Mouse (Mus musculus) thymus, adult 2 months (tissue): Measurements from ENCODE around the gene Txnrd3.

ENCODE experiments used
- CTCF ChIP-seq: fragments of 200-500 bp; IDR thresholded peaks from 2 replicates; pipeline ENCODE4 v1.5.1; 2012; ENCODE audit warnings: mild to moderate bottlenecking, control low read depth, low read length, moderate library complexity, borderline replicate concordance; ENCODE audit not compliant: control insufficient read depth, poor library complexity, insufficient read depth; ENCODE audit errors: extremely low read depth
- POLR2A ChIP-seq: fragments of 200-500 bp; IDR thresholded peaks from 2 replicates; pipeline ENCODE4 v1.6.1; 2012; ENCODE audit warnings: mild to moderate bottlenecking, low read length, control low read depth, moderate library complexity; ENCODE audit not compliant: control insufficient read depth, poor library complexity, insufficient read depth; ENCODE audit errors: extremely low read depth

DNA sequence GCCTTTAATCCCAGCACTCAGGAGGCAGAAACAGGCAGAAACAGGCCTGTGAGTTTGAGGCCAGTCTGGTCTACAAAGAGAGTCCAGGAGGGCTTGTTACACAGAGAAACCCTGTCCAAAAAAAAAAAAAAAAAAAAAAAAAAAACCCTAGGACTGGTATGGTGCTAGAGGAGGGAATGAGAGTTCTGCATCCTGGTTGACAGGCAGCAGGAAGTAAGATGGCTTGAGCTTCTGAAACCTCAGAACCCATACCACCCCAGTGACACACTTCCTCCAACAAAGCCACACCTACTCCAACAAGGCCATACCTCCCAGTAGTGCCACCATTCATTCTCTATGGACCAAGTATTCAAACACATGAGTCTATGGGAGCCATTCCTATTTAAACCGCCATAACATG, 47.3 kb upstream of the Txnrd3 start:
- TF ChIP-seq POLR2A (no peak), CTCF (no peak)
